Mouse (Mus musculus) heart, postnatal 0 days (tissue): ENCODE measurements at regions not wholly inside any gene's neighbourhood (a gene's known extent, or its start where the extent isn't known, plus 50 kb on each side); places are given as distances from the start of the nearest gene placed in this dataset.

Source experiments
- CTCF ChIP-seq: IDR thresholded peaks from 2 replicates; pipeline ENCODE4 v1.5.1; 2016; ENCODE audit warnings: antibody characterized with exemption, control low read depth, low read depth
- EP300 ChIP-seq: IDR thresholded peaks from 2 replicates; pipeline ENCODE4 v1.6.1; 2016; ENCODE audit warnings: antibody characterized with exemption, low read depth

GRCm38 (mm10) chr12:51001722-51002592, 345.9 kb upstream of the G2e3 start:
- no peak for TF ChIP-seq CTCF
- no peak for TF ChIP-seq EP300
